Mouse (Mus musculus) frontal cortex, adult 2 months (tissue): ENCODE measurements around the gene Kcmf1. TPM values are rescaled to one million over a fixed set of nuclear protein-coding genes. Genes with fewer than 3 reads are reported as not detected.
"Not testable (repeated sequence)": the region's sequence is repeated elsewhere in the genome, so short reads cannot be mapped to it uniquely, and the experiment has no call there.

Source experiments
- DNase-seq, 2 experiments: peaks; one replicate each; pipeline ENCODE4 v3.0.0; 2022; ENCODE audit warnings: low spot score in 1 of 2; ENCODE audit errors: extremely low spot score in 1 of 2
- polyA plus RNA-seq: library from polyadenylated mRNA; depleted of rRNA; stranded (reverse); fragments of >200 nt; gene quantifications from 2 replicates; pipeline ENCODE4 v1.2.3, GENCODE M21; 2012

Gene Kcmf1
- polyA plus RNA-seq, 1 experiment = 89.1 TPM

- no peak for DNase-seq
Observed at GRCm38 (mm10) chr6:72854256-72854655, 45.5 kb downstream of the Kcmf1 start.

DNA sequence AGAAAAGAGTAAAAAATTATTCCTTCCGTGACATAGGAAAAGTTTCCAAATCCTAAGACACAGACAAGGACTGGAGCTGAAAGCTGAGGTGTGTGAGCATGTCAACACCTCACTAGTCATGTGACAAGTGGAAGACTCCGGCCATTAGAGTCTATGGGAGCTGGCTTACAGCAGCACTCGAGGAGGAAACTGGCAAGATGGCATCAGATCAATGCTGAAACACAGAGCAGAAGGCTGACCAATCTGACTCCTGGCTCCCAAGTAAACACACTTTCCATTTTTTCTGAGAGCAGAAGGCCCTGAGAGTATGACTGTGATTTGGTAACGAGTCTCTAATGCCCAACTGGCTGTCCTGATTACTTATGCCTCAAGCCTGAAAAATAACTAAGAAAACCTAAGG, 47.6 kb downstream of the Kcmf1 start:
- DNase-seq = no peak

DNA sequence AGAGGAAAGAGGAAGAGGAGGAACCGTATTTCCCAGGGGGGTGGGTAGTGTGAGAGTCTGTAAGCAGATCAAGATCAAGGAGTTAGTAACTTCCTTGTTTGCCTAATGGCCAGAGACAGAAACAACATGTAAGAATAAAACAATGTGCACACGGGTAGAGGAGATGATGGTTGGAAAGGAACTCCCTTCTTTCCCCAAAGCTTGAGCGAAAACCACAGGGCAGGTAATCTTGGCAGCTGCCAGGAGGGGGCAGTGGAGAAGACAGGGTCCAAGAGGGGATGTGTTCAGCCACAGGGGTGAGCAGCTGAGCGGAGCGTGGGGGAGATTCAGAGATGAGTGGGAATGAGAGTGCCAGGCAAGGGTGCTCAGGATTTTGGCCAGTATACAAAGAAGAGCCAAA, 48.1 kb downstream of the Kcmf1 start:
- no peak for DNase-seq

DNA sequence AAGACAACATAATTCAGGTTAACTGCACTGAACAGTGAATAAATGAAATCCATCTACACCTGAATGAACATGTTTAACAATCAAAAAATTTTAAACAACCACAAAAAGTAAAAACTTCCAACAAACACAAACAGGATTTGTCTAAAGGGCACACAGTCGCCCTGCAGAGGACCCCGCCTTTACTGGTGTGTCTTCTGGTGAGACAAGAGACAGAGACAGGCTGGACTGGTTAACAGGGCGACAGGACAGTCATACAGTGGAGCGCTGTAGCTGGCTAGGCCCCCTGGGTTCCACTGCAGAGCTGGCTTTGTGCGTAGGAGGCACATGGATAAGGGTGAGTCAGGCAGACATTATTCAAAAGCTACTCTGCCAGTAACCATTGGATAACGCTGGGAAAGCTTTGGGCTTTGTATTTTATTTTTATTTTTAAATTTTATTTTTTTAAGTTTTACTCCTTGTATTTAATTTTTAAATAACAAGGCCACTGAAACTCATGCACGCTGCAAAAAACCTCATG, 57.7 kb downstream of the Kcmf1 start:
- DNase-seq = peak in 1 of 2 experiments; percentile 18

DNA sequence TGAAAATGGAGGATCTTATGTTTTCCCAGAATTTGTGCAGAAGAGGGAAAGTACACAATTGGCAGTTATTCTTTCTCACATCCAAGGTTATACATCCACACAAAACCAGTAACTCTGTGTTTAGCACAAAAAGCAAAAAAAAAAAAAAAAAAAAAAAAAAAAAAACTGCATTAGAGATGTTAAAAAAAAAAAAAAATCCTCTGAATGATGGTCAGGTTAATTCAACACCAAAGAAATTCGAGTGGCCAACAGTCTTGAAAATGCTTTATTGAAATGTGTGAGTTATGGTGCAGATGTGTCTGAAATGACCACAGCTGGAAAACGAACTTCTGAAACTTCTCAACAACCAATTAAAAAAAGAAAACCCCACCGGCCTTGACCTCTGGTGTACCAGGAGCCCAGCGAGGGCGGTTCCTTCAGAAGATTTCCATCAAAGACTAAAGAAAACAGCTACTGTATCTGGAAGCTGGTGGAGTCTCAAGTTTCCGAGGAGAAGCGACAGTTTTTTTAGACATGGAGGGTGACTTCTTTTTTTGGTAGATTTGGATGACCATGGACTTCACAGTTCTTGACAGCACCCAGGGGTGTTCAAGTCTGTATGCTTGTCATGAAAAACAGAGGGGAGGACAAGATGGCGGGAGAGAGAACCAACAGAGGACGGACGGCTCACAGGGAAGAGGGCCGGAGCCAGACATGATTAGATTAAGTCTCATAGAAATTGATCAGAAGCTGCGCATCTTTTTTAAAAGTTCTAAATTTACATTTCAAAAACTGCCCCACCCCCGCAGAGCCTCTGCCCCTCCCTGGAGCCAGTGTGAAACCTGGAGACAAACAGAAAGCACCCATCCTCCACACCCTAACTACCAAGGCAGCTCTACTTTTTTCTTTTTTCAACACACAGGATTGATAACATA, 58.7 kb downstream of the Kcmf1 start:
- DNase-seq = no peak

DNA sequence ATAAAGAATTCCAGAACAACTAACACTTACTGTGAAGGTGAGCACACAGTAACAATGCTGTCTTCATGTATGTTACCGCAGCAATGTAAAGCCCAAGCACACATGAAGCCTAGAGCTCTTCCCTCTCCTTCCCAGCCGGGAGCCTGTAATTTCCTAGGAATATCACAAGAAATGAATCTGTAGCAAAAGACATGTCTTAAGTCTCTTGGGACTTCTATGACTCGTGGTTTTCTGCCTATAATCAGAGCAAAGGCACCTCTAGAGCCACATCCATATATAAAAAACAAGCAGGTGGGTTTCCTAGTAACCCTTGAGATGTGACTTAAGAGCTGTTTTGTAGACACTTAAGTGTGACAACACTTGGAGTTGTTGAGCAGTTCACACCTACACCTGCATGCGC, 62.0 kb downstream of the Kcmf1 start:
- DNase-seq = no peak

GRCm38 (mm10) chr6:72834518-72834917, 65.3 kb downstream of the Kcmf1 start:
- DNase-seq = no peak

GRCm38 (mm10) chr6:72831858-72832257, 67.9 kb downstream of the Kcmf1 start:
- no peak for DNase-seq

DNA sequence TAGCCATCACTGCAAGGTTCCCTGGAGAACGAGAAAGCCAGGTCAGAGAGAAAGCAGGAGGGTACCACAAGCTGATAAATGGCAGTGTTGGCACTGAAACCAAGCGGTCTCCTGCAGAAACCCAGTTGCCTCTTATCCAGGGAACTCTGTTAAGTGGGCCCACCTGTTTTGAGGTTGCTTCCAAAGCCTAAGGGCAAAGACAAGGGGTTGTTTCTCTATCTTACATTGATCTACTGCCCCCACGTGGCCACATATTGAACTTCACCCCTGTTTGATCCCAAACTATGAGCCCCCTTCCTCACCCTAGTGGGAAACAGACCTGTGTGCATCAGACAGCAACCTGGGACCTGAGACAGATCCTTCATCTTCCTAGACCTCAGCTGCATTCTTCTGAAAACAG, 68.5 kb downstream of the Kcmf1 start:
- peak in 1 of 2 experiments; percentile 77 for DNase-seq

- DNase-seq = no peak
Observed at GRCm38 (mm10) chr6:72828857-72829256, 70.9 kb downstream of the Kcmf1 start.

- not testable (repeated sequence) for DNase-seq
Observed at GRCm38 (mm10) chr6:72828037-72828436, 71.7 kb downstream of the Kcmf1 start.

DNA sequence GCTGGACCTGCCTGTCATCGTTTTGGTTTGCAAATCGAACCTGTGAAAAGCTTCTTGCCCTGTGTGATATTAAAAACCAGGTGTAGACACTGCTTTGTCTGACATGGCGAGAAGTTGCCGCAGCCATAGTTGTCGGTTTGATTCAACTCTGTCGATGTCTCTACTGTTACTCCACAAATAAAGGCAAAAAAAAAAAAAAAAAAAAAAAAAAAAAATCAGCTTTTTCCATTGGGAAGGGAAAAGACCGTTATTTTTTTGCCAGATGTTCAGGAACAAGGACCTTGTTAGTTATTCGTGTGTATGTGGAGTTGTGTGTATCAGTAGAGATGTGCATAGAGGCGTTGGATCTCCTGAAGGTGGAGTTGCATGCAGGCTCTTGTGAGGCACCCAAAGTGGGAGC, 74.0 kb downstream of the Kcmf1 start:
- DNase-seq = no peak

- DNase-seq = no peak
Observed at GRCm38 (mm10) chr6:72824971-72825737, 74.6 kb downstream of the Kcmf1 start.

DNA sequence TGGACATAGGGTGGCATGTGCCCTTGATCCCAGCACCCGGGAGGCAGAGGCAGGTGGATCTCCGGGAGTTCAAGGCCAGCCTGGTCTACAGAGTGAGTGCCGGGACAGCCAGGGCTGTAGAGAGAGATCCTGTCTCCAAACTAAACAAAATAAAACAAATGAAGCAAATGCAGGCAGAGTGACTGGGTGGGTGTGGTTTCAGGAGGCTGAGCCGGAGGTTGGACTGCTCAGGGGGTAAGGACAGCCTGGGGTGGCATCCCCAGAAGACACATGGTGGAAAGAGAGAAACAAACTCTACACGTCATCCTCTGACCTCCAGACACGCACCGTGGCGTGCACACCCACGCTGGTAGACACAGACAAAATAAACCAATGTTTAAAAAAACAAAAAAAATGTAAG, 86.3 kb downstream of the Kcmf1 start:
- no peak for DNase-seq

GRCm38 (mm10) chr6:72810248-72810647, 89.5 kb downstream of the Kcmf1 start:
- no peak for DNase-seq

DNA sequence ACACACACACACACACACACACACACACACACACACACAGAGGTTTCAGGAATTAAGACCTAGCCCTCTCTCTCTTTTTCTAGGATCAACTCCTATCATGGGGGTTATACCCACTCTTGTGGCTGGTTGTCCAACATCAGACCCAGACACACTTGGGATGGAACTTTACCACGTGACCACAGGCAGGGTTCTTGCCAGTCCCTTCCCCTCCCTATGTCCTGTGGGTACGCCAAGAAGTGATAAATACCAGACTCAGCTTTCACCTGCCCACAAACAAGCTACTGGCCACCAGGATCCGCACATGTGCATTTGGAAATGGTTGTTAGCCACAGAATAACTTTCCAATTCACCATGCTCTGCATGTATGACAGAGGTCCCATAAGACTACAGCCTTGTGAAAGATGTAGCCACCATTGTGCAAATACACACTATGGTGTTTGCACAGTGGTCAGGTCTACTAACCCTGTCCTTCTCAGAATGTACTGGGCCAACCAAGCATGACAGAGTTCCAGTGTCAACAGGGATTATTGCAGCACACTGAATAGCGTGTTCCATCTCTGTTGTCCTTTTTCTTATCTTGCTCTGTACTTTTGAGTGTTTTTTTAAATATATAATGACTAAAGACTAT, 90.1 kb downstream of the Kcmf1 start:
- no peak for DNase-seq

DNA sequence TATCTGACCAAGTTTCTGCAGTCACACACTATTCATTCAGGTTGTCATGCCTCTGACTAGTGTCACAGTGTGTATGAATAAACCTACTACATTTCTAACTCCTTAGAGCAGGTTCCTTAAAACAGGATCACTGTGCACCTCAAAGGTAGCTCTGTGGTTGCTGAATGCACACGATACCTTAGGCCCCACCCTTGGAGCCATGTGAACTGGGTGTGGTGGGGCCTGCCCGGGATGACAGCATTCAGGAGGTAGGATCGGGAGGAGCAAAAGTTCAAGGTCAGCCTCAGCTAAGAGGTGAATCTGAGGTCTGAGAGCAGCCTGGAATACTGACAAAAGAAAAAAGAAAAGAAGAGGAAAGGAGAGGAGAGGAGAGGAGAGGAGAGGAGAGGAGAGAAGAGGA, 91.4 kb downstream of the Kcmf1 start:
- no peak for DNase-seq

- DNase-seq = no peak
Observed at GRCm38 (mm10) chr6:72803669-72804068, 96.1 kb downstream of the Kcmf1 start.

- DNase-seq = no peak
Observed at GRCm38 (mm10) chr6:72802119-72802518, 97.7 kb downstream of the Kcmf1 start.

GRCm38 (mm10) chr6:72800641-72801040, 99.1 kb downstream of the Kcmf1 start:
- DNase-seq = no peak

- no peak for DNase-seq
Observed at GRCm38 (mm10) chr6:72797763-72798162, 102.0 kb downstream of the Kcmf1 start.
